Mouse (Mus musculus): ENCODE measurements around the gene Tsku.
A peak's percentile ranks its signal among the peaks of the same experiment; 100 is the strongest.

Tsku gene

DNA sequence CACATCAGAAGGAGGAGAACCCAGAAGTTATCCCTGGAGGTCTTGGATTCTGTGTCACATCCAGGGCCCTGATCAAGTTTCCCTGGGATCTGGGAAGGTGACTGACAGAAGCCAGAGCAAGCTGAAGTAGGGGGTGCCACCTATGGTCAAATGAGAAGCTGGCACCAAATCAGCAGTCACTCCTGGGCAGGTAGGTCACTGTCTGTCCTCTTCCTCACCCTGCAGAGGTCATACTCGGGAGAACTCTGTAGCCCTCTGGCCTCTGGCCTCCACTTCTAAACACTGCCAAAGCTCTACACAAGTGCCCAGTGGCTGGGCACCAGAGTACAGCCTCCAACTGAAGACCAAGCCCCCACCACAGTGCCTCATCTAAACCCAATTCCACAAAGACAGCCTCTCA, 3.1 kb downstream of the Tsku start:
- DNase-seq = peak; percentile 64

GRCm38 (mm10) chr7:98357324-98357723, 3.8 kb downstream of the Tsku start:
- DNase-seq = no peak

GRCm38 (mm10) chr7:98354921-98355310, 6.2 kb downstream of the Tsku start:
- peak; percentile 95 for DNase-seq

GRCm38 (mm10) chr7:98354160-98354920, 6.8 kb downstream of the Tsku start:
- no peak for DNase-seq

GRCm38 (mm10) chr7:98353616-98354015, 7.5 kb downstream of the Tsku start:
- DNase-seq = no peak

DNA sequence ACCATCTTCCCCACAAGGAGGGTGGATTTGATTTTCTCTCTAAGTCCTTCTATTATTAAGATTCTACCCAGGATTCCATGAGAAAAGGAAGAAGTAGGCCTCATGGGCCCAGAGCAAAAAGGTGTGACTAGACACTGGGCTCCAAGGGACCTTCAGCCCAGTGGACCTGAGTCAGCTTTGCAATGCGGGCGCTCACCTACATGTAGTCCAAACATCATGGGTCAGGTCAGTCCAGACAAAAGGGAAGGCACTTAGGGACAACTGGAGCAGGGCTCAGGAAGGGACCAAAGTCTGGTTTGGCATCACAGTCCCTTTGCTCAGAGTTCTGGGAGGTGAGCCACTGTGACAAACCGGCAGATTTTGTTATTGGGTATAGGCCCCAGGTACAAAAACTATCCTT, 9.6 kb downstream of the Tsku start:
- peak; percentile 71 for DNase-seq

DNA sequence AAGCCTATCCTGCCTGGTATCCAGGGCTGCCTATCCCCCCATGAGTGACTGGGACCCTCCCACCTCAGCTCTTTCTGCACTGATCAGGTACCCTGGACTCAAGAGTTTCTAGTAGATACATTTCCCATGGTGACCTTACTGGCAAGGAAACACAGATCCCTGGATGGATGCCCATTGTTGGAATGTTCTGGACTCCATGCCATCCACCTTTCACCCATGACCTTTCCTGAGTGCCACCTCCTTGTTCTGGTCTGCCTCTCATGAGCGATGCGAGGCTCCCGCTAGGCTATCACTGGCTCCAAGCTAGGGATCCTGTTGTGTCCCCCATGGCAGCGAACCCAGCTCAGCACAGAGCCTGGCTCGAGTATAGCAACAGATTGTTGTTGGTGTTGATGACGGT, 11.3 kb downstream of the Tsku start:
- peak; percentile 69 for DNase-seq

DNA sequence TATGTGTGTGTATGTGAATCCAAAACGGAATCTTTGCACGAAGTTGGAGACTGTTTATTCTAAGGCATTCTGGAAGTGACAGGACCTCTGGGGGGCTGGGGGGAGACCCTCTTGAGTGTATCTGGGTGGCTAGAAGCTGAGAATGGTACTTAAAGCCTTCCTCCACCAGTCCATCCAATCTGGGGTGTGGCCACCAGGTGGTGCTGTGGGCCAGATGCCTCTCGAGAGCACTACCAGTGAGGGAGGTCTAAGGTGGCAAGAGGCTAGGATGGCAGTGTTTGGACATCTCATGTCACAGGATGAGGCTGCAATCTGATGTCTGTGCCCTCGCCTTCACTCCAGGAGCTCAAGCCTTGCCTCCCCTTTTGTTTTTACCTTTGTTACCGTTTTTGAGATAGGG, 12.0 kb downstream of the Tsku start:
- peak; percentile 87 for DNase-seq

- DNase-seq = peak; percentile 70
These were observed 13.1 kb downstream of the Tsku start for GRCm38 (mm10) chr7:98348043-98348442.

DNA sequence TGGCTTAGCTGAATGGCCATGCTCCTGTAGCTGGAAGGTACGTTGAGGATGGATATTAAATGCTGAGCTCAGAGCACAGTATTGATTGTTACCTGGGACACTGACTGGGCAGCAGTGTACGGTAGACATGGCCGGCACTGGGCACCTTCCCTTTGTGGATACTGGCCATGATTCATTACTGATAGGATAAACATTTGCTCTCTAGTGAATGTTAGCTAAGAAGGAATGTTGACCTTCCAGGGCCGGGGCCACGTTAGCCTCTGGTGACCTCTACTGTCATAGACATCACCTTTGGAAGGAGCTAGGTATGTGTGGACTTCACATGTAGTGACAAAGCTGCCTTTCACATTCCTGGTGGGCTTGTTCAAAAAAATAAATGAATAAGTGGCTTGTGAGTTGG, 13.7 kb downstream of the Tsku start:
- no peak for DNase-seq

DNA sequence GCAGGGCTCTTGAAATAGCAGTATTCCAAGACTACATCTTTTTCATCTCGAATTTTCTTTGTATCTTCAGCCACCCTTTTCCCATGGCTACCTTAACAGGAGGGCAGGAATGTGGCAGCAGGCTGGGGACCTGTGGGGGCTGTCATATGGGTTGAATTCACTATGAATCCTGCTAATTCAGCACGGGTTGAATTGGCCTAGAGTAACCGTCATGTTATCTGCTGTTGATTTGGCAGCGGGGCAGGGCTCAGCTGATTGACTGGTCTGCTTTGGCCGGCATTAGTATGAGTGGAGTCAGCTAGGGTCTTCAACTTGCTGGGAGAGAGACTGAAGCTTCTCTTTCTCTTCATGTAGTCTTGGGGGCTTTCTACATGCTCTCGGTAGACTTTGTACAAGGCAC, 16.1 kb downstream of the Tsku start:
- no peak for DNase-seq

GRCm38 (mm10) chr7:98344361-98344760, 16.8 kb downstream of the Tsku start:
- no peak for DNase-seq

- DNase-seq = no peak
These were observed 18.9 kb downstream of the Tsku start for GRCm38 (mm10) chr7:98342249-98342648.

DNA sequence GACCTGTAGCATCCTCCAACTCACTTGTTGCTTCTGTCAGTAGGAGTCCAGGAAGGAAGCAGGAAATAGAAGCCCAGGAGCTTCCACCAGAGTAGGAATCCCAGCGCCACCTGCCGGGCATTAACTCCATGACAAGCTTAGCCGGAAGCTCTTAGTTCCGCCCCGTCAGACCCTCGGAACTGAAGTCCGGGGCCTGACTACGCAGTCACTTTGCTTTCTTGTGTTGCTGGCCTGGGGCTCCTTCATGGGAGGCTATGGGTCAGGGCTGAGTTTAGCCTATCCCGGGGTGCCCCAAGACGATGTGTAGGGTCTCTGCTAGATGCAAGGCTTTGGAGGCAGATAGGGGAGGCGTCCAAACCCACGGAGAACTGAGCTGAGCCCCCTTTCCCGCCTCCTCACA, 19.7 kb downstream of the Tsku start:
- DNase-seq = peak; percentile 88

GRCm38 (mm10) chr7:98340343-98340742, 20.8 kb downstream of the Tsku start:
- no peak for DNase-seq

DNA sequence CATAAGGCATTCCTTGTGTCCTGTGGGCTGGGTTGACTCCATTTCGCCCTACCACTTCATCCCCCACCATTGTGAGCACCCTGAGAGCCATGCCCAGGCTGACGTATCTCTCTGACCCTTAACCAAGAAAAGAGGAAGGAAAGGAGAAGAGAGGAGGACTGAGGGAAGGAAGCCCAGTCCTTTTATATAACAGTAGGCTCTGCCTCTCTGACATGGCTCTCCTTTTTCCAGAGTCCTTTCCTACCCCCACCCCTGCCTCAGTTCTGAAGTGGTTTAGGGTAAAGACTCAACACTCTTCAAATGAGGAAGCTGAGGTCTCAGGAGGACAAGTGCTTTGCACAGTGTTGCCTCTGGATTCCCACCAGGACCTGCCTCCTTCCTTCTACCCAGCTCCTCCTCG, 27.1 kb downstream of the Tsku start:
- no peak for DNase-seq

- DNase-seq = no peak
These were observed 27.6 kb downstream of the Tsku start for GRCm38 (mm10) chr7:98333507-98333906.

DNA sequence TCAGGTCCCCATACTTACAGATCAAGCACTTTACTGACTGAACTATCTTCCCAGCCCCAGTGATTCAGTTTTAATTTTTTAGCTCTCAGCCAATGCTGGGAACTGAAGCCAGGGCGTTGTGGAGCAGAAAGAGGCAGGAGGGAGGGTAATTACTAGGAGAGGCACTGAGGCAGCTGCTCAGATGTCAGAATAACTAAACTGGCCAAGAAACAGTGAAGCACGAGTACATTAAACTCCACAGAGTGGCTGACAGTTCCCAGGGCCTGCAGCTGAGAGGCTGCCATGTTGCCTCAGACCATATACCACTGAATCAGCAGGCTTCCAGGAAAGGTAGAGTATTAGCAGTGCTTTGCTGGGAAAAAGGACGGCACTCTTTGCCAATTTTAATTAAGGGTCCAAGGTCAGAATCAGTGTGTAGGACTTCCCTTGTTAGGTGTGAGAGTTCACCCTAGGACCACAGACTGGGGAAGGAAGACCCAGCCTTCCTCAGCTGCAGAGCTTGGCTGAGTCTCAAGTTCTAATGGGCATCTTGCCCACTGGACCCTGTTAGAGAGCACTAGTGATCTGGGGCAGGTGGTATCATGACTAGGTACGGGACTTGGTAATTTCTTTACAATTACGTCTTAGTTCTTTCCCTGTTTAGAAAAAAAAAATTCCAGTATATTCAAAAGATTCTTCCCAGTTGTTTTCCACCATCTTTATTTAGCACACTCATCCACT, 28.3 kb downstream of the Tsku start:
- no peak for DNase-seq

GRCm38 (mm10) chr7:98331932-98332331, 29.2 kb downstream of the Tsku start:
- DNase-seq = no peak

GRCm38 (mm10) chr7:98330375-98331002, 30.6 kb downstream of the Tsku start:
- no peak for DNase-seq

- DNase-seq = no peak
These were observed 31.3 kb downstream of the Tsku start for GRCm38 (mm10) chr7:98329651-98330374.

- DNase-seq = no peak
These were observed 32.8 kb downstream of the Tsku start for GRCm38 (mm10) chr7:98328311-98328710.

GRCm38 (mm10) chr7:98326051-98326450, 35.1 kb downstream of the Tsku start:
- no peak for DNase-seq
